Mouse (Mus musculus): ENCODE data around the gene Cabp2. TPM values are rescaled to one million over a fixed set of nuclear protein-coding genes. Genes with fewer than 3 reads are reported as not detected.
"Not testable (repeated sequence)": the region's sequence is repeated elsewhere in the genome, so short reads cannot be mapped to it uniquely, and the experiment has no call there.

Cabp2 gene
- total and polyA plus RNA-seq, 2 experiments, result 0.27 to 0.37 TPM

DNA sequence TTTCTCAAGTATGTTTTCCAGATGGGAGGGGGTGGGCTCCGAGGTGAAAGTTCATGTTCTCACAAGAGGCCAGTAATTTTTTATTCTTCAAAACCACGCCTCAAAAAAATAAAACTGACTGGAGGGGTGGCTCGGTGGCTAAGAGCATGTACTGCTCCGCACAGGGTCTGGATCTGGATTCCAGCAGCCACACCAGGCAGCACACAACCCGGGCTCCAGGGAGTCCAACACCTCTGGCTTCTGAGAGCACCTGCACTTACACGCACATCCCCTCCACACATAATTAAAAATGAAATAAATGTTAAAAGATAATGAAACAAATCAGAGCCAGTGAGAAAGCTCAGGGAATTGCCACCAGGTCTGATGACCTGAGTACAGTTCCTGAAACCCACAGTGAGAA is 15.1 kb upstream of the Cabp2 start:
- DNase-seq (ENCODE audit: extremely low read depth, low read depth, low spot score), result peak; percentile 83
- Histone ChIP-seq H3K27ac (replicated peaks; ENCODE audit: insufficient read depth, low read depth, low read length) (peak overlapping the region; percentile 88), H3K4me1 (ENCODE audit: control insufficient read depth, insufficient read depth, low read length) (peaks cover 17% of the 10 kb centered on the region), H3K9ac (ENCODE audit: low read depth, low read length) (peak overlapping the region; percentile 71), H3K36me3 (ENCODE audit: control insufficient read depth, insufficient read depth, low read length) (no peaks in the 10 kb centered on the region), H3K79me2 (ENCODE audit: control insufficient read depth, insufficient read depth, low read length) (no peaks in the 10 kb centered on the region), H3K27me3 (ENCODE audit: control insufficient read depth, insufficient read depth, low read length) (no peaks in the 10 kb centered on the region), H3K4me3 (ENCODE audit: insufficient read depth, low read depth, low read length) (peak overlapping the region; percentile 22)
- TF ChIP-seq POLR2A (IDR thresholded peaks at IDR 0.05; ENCODE audit: extremely low read depth, insufficient read depth, low read length), result peak; percentile 80
- no peak for TF ChIP-seq CTCF (IDR thresholded peaks at IDR 0.05; ENCODE audit: low read depth, low read length)
- 11% methylated on average over 6 of the region's 6 CpGs for WGBS

GRCm38 (mm10) chr19:4066877-4067276 is 14.5 kb upstream of the Cabp2 start:
- TF ChIP-seq POLR2A (IDR thresholded peaks at IDR 0.05; ENCODE audit: extremely low read depth, insufficient read depth, low read length) (no peak), CTCF (IDR thresholded peaks at IDR 0.05; ENCODE audit: low read depth, low read length) (no peak)
- Histone ChIP-seq H3K36me3 (ENCODE audit: control insufficient read depth, insufficient read depth, low read length) (no peaks in the 10 kb centered on the region), H3K9ac (ENCODE audit: low read depth, low read length) (peak overlapping the region; percentile 81), H3K4me1 (ENCODE audit: control insufficient read depth, insufficient read depth, low read length) (peaks cover 22% of the 10 kb centered on the region), H3K4me3 (ENCODE audit: insufficient read depth, low read depth, low read length) (no peak overlapping the region), H3K27me3 (ENCODE audit: control insufficient read depth, insufficient read depth, low read length) (no peaks in the 10 kb centered on the region), H3K79me2 (ENCODE audit: control insufficient read depth, insufficient read depth, low read length) (no peaks in the 10 kb centered on the region), H3K27ac (replicated peaks; ENCODE audit: insufficient read depth, low read depth, low read length) (peak overlapping the region; percentile 100)
- no peak for DNase-seq (ENCODE audit: extremely low read depth, low read depth, low spot score)

DNA sequence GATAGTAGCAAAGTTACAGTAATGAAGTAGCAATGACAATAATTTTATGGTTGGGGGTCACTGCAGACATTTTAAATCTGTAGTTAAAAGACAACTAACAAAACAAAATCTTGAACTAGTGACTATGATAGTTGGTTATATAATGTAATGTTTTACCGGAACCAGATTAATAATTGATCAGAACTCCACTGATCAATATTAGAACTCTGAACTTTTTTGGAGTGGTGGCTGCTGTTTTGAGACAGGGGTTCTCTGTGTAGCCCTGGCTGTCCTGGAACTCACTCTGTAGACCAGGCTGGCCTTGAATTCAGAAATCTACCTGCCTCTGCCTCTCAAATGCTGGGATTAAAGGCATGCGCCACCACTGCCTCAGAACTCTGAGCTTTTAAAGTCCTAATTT is 13.1 kb upstream of the Cabp2 start:
- 27% methylated on average over 2 of the region's 2 CpGs for WGBS
- peak overlapping the region; percentile 81 for H3K9ac ChIP-seq (ENCODE audit: low read depth, low read length)
- H3K4me3 ChIP-seq (ENCODE audit: insufficient read depth, low read depth, low read length), result peak overlapping the region; percentile 69
- H3K79me2 ChIP-seq (ENCODE audit: control insufficient read depth, insufficient read depth, low read length); H3K27me3 ChIP-seq (ENCODE audit: control insufficient read depth, insufficient read depth, low read length); H3K36me3 ChIP-seq (ENCODE audit: control insufficient read depth, insufficient read depth, low read length): not testable (repeated sequence)
- TF ChIP-seq POLR2A (IDR thresholded peaks at IDR 0.05; ENCODE audit: extremely low read depth, insufficient read depth, low read length), result 0 out of 2 replicates have a peak, but pooled peaks have one; percentile 18
- H3K27ac ChIP-seq (replicated peaks; ENCODE audit: insufficient read depth, low read depth, low read length), result peak overlapping the region; percentile 100
- H3K4me1 ChIP-seq (ENCODE audit: control insufficient read depth, insufficient read depth, low read length), result peaks cover 29% of the 10 kb centered on the region
- peak; percentile 89 for DNase-seq (ENCODE audit: extremely low read depth, low read depth, low spot score)

GRCm38 (mm10) chr19:4068717-4069410 is 12.5 kb upstream of the Cabp2 start:
- H3K27me3 ChIP-seq (ENCODE audit: control insufficient read depth, insufficient read depth, low read length), result no peaks in the 10 kb centered on the region
- no peaks in the 10 kb centered on the region for H3K79me2 ChIP-seq (ENCODE audit: control insufficient read depth, insufficient read depth, low read length)
- H3K4me3 ChIP-seq (ENCODE audit: insufficient read depth, low read depth, low read length), result peak overlapping the region; percentile 69
- peak; percentile 90 for DNase-seq (ENCODE audit: extremely low read depth, low read depth, low spot score)
- H3K4me1 ChIP-seq (ENCODE audit: control insufficient read depth, insufficient read depth, low read length), result peaks cover 30% of the 10 kb centered on the region
- no peaks in the 10 kb centered on the region for H3K36me3 ChIP-seq (ENCODE audit: control insufficient read depth, insufficient read depth, low read length)
- peak overlapping the region; percentile 81 for H3K27ac ChIP-seq (replicated peaks; ENCODE audit: insufficient read depth, low read depth, low read length)
- 22% methylated on average over 15 of the region's 15 CpGs for WGBS
- TF ChIP-seq POLR2A (IDR thresholded peaks at IDR 0.05; ENCODE audit: extremely low read depth, insufficient read depth, low read length) (peak; percentile 56), CTCF (IDR thresholded peaks at IDR 0.05; ENCODE audit: low read depth, low read length) (no peak)
- peak overlapping the region; percentile 76 for H3K9ac ChIP-seq (ENCODE audit: low read depth, low read length)

DNA sequence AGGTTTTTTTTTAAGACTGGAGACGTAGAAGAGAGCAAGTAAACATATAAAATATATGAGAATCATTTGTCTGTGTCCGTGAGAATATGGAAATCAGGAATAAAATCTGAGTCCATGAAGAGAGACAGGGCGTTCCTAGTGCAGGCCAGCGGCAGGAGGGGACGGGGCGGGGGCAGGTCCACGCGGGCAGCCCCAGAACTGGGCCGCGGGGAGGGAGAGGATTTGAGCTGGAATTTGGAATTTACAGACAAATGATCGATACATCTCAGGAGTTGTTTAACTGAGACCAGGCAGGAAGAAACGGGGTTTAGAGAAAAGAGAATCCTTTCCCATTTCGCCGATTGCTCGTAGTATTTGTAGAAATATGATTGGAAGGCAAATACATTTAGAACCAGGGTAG is 11.1 kb upstream of the Cabp2 start:
- Histone ChIP-seq H3K36me3 (ENCODE audit: control insufficient read depth, insufficient read depth, low read length) (no peaks in the 10 kb centered on the region), H3K27ac (replicated peaks; ENCODE audit: insufficient read depth, low read depth, low read length) (peak overlapping the region; percentile 88), H3K79me2 (ENCODE audit: control insufficient read depth, insufficient read depth, low read length) (no peaks in the 10 kb centered on the region), H3K9ac (ENCODE audit: low read depth, low read length) (peak overlapping the region; percentile 61), H3K4me1 (ENCODE audit: control insufficient read depth, insufficient read depth, low read length) (peaks cover 30% of the 10 kb centered on the region), H3K4me3 (ENCODE audit: insufficient read depth, low read depth, low read length) (peak overlapping the region; percentile 12; the same call in 1 of the 2 replicates), H3K27me3 (ENCODE audit: control insufficient read depth, insufficient read depth, low read length) (no peaks in the 10 kb centered on the region)
- TF ChIP-seq CTCF (IDR thresholded peaks at IDR 0.05; ENCODE audit: low read depth, low read length), result no peak
- TF ChIP-seq POLR2A (IDR thresholded peaks at IDR 0.05; ENCODE audit: extremely low read depth, insufficient read depth, low read length), result no peak
- DNase-seq (ENCODE audit: extremely low read depth, low read depth, low spot score), result peak; percentile 84
- 20% methylated on average over 15 of the region's 15 CpGs for WGBS

GRCm38 (mm10) chr19:4070756-4071155 is 10.6 kb upstream of the Cabp2 start:
- no peaks in the 10 kb centered on the region for H3K27me3 ChIP-seq (ENCODE audit: control insufficient read depth, insufficient read depth, low read length)
- peak; percentile 45 for DNase-seq (ENCODE audit: extremely low read depth, low read depth, low spot score)
- TF ChIP-seq CTCF (IDR thresholded peaks at IDR 0.05; ENCODE audit: low read depth, low read length), result no peak
- TF ChIP-seq POLR2A (IDR thresholded peaks at IDR 0.05; ENCODE audit: extremely low read depth, insufficient read depth, low read length), result no peak
- peaks cover 33% of the 10 kb centered on the region for H3K4me1 ChIP-seq (ENCODE audit: control insufficient read depth, insufficient read depth, low read length)
- H3K4me3 ChIP-seq (ENCODE audit: insufficient read depth, low read depth, low read length), result peak overlapping the region; percentile 8; the same call in 1 of the 2 replicates
- WGBS, result 38% methylated on average over 8 of the region's 8 CpGs
- no peaks in the 10 kb centered on the region for H3K36me3 ChIP-seq (ENCODE audit: control insufficient read depth, insufficient read depth, low read length)
- peak overlapping the region; percentile 88 for H3K27ac ChIP-seq (replicated peaks; ENCODE audit: insufficient read depth, low read depth, low read length)
- no peaks in the 10 kb centered on the region for H3K79me2 ChIP-seq (ENCODE audit: control insufficient read depth, insufficient read depth, low read length)
- H3K9ac ChIP-seq (ENCODE audit: low read depth, low read length), result peak overlapping the region; percentile 61

Measured in liver, adult 2 months (tissue).